Mouse (Mus musculus) lung, embryonic 14.5 days (tissue): ENCODE measurements around the gene 4931422A03Rik. TPM values are rescaled to one million over a fixed set of nuclear protein-coding genes. Genes with fewer than 3 reads are reported as not detected.

ENCODE experiments used
- ATAC-seq: fragments of 200-750 bp; cut with Nextera tagmentation; 2 replicates; pipeline ENCODE4 v1.8.0; 2017; ENCODE audit warnings: mild to moderate bottlenecking, moderate TSS enrichment, moderate library complexity; ENCODE audit not compliant: insufficient read depth
- DNase-seq: peaks from one replicate; pipeline ENCODE4 v3.0.0-alpha.2; 2015
- H3K27ac ChIP-seq: fragments of 300-500 bp; sonication (generic); 2 replicates; pipeline ENCODE4 v1.5.1; 2014; ENCODE audit warnings: low read depth, mild to moderate bottlenecking, moderate library complexity
- H3K27me3 ChIP-seq: fragments of 300-500 bp; sonication (generic); 2 replicates; pipeline ENCODE4 v1.6.1; 2014; ENCODE audit warnings: low read length, control low read depth; ENCODE audit not compliant: insufficient read depth
- H3K36me3 ChIP-seq: fragments of 300-500 bp; sonication (generic); 2 replicates; pipeline ENCODE4 v1.6.1; 2014; ENCODE audit warnings: control low read depth; ENCODE audit not compliant: insufficient read depth
- H3K4me1 ChIP-seq: fragments of 300-500 bp; sonication (generic); 2 replicates; pipeline ENCODE4 v1.6.1; 2014; ENCODE audit warnings: antibody characterized with exemption, control low read depth; ENCODE audit not compliant: insufficient read depth
- H3K4me2 ChIP-seq: fragments of 300-500 bp; sonication (generic); 2 replicates; pipeline ENCODE4 v1.6.1; 2014; ENCODE audit warnings: mild to moderate bottlenecking
- H3K4me3 ChIP-seq: fragments of 300-500 bp; sonication (generic); 2 replicates; pipeline ENCODE4 v1.5.1; 2014; ENCODE audit warnings: low read depth, low read length
- H3K9ac ChIP-seq: fragments of 300-500 bp; sonication (generic); 2 replicates; pipeline ENCODE4 v1.6.1; 2014
- H3K9me3 ChIP-seq: fragments of 300-500 bp; sonication (generic); 2 replicates; pipeline ENCODE4 v1.6.1; 2016; ENCODE audit warnings: low read depth, low read length, control low read depth
- CTCF ChIP-seq: IDR thresholded peaks from 2 replicates; pipeline ENCODE4 v1.5.1; 2016; ENCODE audit warnings: antibody characterized with exemption, low read depth
- WGBS: fragments of 180-500 bp; shearing (Covaris S2); extraction: QIAGEN DNeasy Blood & Tissue Kit; methylation state at CpG from one replicate; pipeline ENCODE4 v1.1.7; 2014; 5-methylcytosine and 5-hydroxymethylcytosine counted together
- polyA plus RNA-seq: library from polyadenylated mRNA; unstranded; fragments of >200 nt; fragmentation: Nextera tagmentation; extraction: Ambion mirVana; gene quantifications from 2 replicates; pipeline ENCODE4 v1.2.1, GENCODE M21; 2014

The 4931422A03Rik gene
- polyA plus RNA-seq, 1 experiment from 2014 or later, result 2.1 TPM

GRCm38 (mm10) chr2:103982250-103982649 lies 45.9 kb downstream of the 4931422A03Rik start:
- WGBS, result 4% methylated on average over 5 of the region's 5 CpGs
- H3K4me1 ChIP-seq, result no peaks in the 10 kb centered on the region
- no peak overlapping the region for H3K4me2 ChIP-seq
- peaks cover 4% of the 10 kb centered on the region; the same call in 1 of the 2 replicates for H3K36me3 ChIP-seq
- no peaks in the 10 kb centered on the region for H3K27me3 ChIP-seq
- TF ChIP-seq CTCF, result peak; percentile 91
- H3K9me3 ChIP-seq, result no peaks in the 10 kb centered on the region
- ATAC-seq (peak; percentile 80), DNase-seq (peak; percentile 90)
- no peak overlapping the region for H3K27ac ChIP-seq
- H3K4me3 ChIP-seq, result no peak overlapping the region
- H3K9ac ChIP-seq, result no peak overlapping the region

GRCm38 (mm10) chr2:103977716-103978115 lies 50.4 kb downstream of the 4931422A03Rik start:
- 65% methylated on average over 9 of the region's 9 CpGs for WGBS
- no peak overlapping the region for H3K27ac ChIP-seq
- no peak for ATAC-seq
- H3K4me2 ChIP-seq, result no peak overlapping the region
- H3K9me3 ChIP-seq, result no peaks in the 10 kb centered on the region
- peaks cover 4% of the 10 kb centered on the region; the same call in 1 of the 2 replicates for H3K27me3 ChIP-seq
- H3K4me1 ChIP-seq, result no peaks in the 10 kb centered on the region
- no peak for TF ChIP-seq CTCF
- H3K9ac ChIP-seq, result no peak overlapping the region
- H3K4me3 ChIP-seq, result no peak overlapping the region
- DNase-seq, result no peak
- H3K36me3 ChIP-seq, result peaks cover 4% of the 10 kb centered on the region; the same call in 1 of the 2 replicates

GRCm38 (mm10) chr2:103977216-103977615 lies 50.9 kb downstream of the 4931422A03Rik start:
- no peak overlapping the region for H3K27ac ChIP-seq

GRCm38 (mm10) chr2:103975904-103976303 lies 52.3 kb downstream of the 4931422A03Rik start:
- Histone ChIP-seq H3K4me2 (no peak overlapping the region), H3K27me3 (peaks cover 16% of the 10 kb centered on the region), H3K4me1 (no peaks in the 10 kb centered on the region), H3K9ac (no peak overlapping the region), H3K9me3 (no peaks in the 10 kb centered on the region), H3K36me3 (peaks cover 4% of the 10 kb centered on the region; the same call in 1 of the 2 replicates), H3K4me3 (no peak overlapping the region), H3K27ac (no peak overlapping the region)
- ATAC-seq (no peak), DNase-seq (no peak)
- WGBS, result 56% methylated on average over 7 of the region's 7 CpGs
- no peak for TF ChIP-seq CTCF

More at GRCm38 (mm10) chr2:103977216-103977615, 50.9 kb downstream of the 4931422A03Rik start:
- ATAC-seq, result no peak
- H3K9me3 ChIP-seq, result no peaks in the 10 kb centered on the region
- no peak for TF ChIP-seq CTCF
- H3K4me2 ChIP-seq, result no peak overlapping the region
- DNase-seq, result no peak
- H3K9ac ChIP-seq, result no peak overlapping the region
- peaks cover 5% of the 10 kb centered on the region; the same call in 1 of the 2 replicates for H3K27me3 ChIP-seq
- no peak overlapping the region for H3K4me3 ChIP-seq
- H3K36me3 ChIP-seq, result peaks cover 4% of the 10 kb centered on the region; the same call in 1 of the 2 replicates
- no peaks in the 10 kb centered on the region for H3K4me1 ChIP-seq
- 68% methylated on average over 8 of the region's 8 CpGs for WGBS

GRCm38 (mm10) chr2:103971838-103972237 lies 56.3 kb downstream of the 4931422A03Rik start:
- no peak overlapping the region for H3K9ac ChIP-seq
- ATAC-seq (no peak), DNase-seq (peak; percentile 23)
- H3K4me2 ChIP-seq, result peak overlapping the region; percentile 97
- TF ChIP-seq CTCF, result no peak
- H3K27ac ChIP-seq, result no peak overlapping the region
- H3K9me3 ChIP-seq, result no peaks in the 10 kb centered on the region
- no peaks in the 10 kb centered on the region for H3K36me3 ChIP-seq
- peak overlapping the region; percentile 73 for H3K4me3 ChIP-seq
- 0 out of 2 replicates have a peak, but pooled peaks cover 3% of the 10 kb centered on the region for H3K4me1 ChIP-seq
- WGBS, result 15% methylated on average over 3 of the region's 3 CpGs
- peaks cover 42% of the 10 kb centered on the region for H3K27me3 ChIP-seq

- H3K27me3 ChIP-seq, result peaks cover 42% of the 10 kb centered on the region
These were observed 57.1 kb downstream of the 4931422A03Rik start for GRCm38 (mm10) chr2:103970791-103971649.

More at GRCm38 (mm10) chr2:103970791-103971649, 57.1 kb downstream of the 4931422A03Rik start:
- peak overlapping the region; percentile 97 for H3K4me2 ChIP-seq
- H3K9ac ChIP-seq, result peak overlapping the region; percentile 70
- peak overlapping the region; percentile 73 for H3K4me3 ChIP-seq
- peak overlapping the region; percentile 66; the same call in 1 of the 2 replicates for H3K27ac ChIP-seq
- WGBS, result under 1% methylated on average over 31 of the region's 32 CpGs
- H3K9me3 ChIP-seq, result no peaks in the 10 kb centered on the region
- DNase-seq (peak; percentile 10), ATAC-seq (peak; percentile 21; the same call in 1 of the 2 replicates)
- TF ChIP-seq CTCF, result no peak
- 0 out of 2 replicates have a peak, but pooled peaks cover 3% of the 10 kb centered on the region for H3K4me1 ChIP-seq
- H3K36me3 ChIP-seq, result no peaks in the 10 kb centered on the region
